Mouse (Mus musculus) C2C12 (cell line): ENCODE measurements around the gene Aif1l.

ENCODE experiments used
- CEBPB ChIP-seq: IDR thresholded peaks from one replicate; pipeline ENCODE4 v1.6.1; 2011; ENCODE audit warnings: low read depth, mild to moderate bottlenecking, control low read depth, moderate library complexity
- CTCF ChIP-seq: IDR thresholded peaks from one replicate; pipeline ENCODE4 v1.5.1; 2011; ENCODE audit not compliant: control insufficient read depth, insufficient read depth, insufficient read length
- FOSL1 ChIP-seq: IDR thresholded peaks from one replicate; pipeline ENCODE4 v1.8.0; 2011; ENCODE audit warnings: mild to moderate bottlenecking, low read length; ENCODE audit not compliant: poor library complexity, insufficient read depth, severe bottlenecking
- MAX ChIP-seq: IDR thresholded peaks from one replicate; pipeline ENCODE4 v1.6.1; 2011; ENCODE audit warnings: mild to moderate bottlenecking, control low read depth
- MYOD1 ChIP-seq: IDR thresholded peaks from one replicate; pipeline ENCODE4 v1.6.1; 2011; ENCODE audit warnings: low read depth; ENCODE audit not compliant: control insufficient read depth, insufficient read length
- MYOG ChIP-seq: IDR thresholded peaks from one replicate; pipeline ENCODE4 v1.6.1; 2011; ENCODE audit not compliant: control insufficient read depth, insufficient read length; ENCODE audit errors: extremely low read depth
- USF1 ChIP-seq: IDR thresholded peaks from one replicate; pipeline ENCODE4 v1.6.1; 2011; ENCODE audit warnings: low read depth, mild to moderate bottlenecking, control low read depth, moderate library complexity

- TF ChIP-seq USF1: no peak
- no peak for TF ChIP-seq CTCF
- no peak for TF ChIP-seq MAX
- no peak for TF ChIP-seq MYOG
- peak; percentile 89 for TF ChIP-seq MYOD1
- TF ChIP-seq CEBPB: no peak
- no peak for TF ChIP-seq FOSL1
Measured at GRCm38 (mm10) chr2:31952236-31952635, 2.3 kb downstream of the Aif1l start.
